9 mouse cellular contexts compared by ENCODE assay signal in genomic region chr1:91055744-91056143, GRCm38 (mm10). TPM values are rescaled to one million over a fixed set of nuclear protein-coding genes. Genes with fewer than 3 reads are reported as not detected.
DNase-seq lines count a peak whose midpoint lies in the region; ATAC-seq and TF ChIP-seq lines count a peak whose summit lies in the region.
"Had no signal": no experiment of that assay in that cellular context is flagged by ENCODE, and none has a peak within 500 bp of the region (broad histone marks: within the 10 kb centered on the region; RNA-seq: fewer than 3 reads in every experiment).

No protein-coding gene starts in this region.

- no peak for TF ChIP-seq EP300 in heart, postnatal 0 days (IDR thresholded peaks at IDR 0.05; ENCODE audit: low read depth)

- H3K9ac ChIP-seq in forebrain, embryonic 11.5 days (ENCODE audit: low read length), result 0 out of 2 replicates have a peak overlapping the region, but pooled peaks have one; percentile 8
- no peak overlapping the region for H3K9ac ChIP-seq in forebrain, embryonic 15.5 days (replicated peaks)
- no peak overlapping the region for H3K9ac ChIP-seq in liver, adult 2 months (ENCODE audit: low read depth, low read length)
- 0 out of 2 replicates have a peak overlapping the region, but pooled peaks have one; percentile 88 for H3K9ac ChIP-seq in heart, postnatal 0 days (replicated peaks; ENCODE audit: low read depth, low read length)

- no peaks in the 10 kb centered on the region for H3K9me3 ChIP-seq in forebrain, embryonic 11.5 days (ENCODE audit: control insufficient read depth, low read length)
- no peaks in the 10 kb centered on the region for H3K9me3 ChIP-seq in forebrain, embryonic 15.5 days
- H3K9me3 ChIP-seq in heart, postnatal 0 days (replicated peaks; ENCODE audit: control insufficient read depth, low read length), result no peaks in the 10 kb centered on the region

- peaks cover 5% of the 10 kb centered on the region for H3K27me3 ChIP-seq in forebrain, embryonic 11.5 days (ENCODE audit: control insufficient read depth, insufficient read depth, low read length)
- H3K27me3 ChIP-seq in forebrain, embryonic 15.5 days, result peaks cover 11% of the 10 kb centered on the region
- no peaks in the 10 kb centered on the region for H3K27me3 ChIP-seq in liver, adult 2 months (ENCODE audit: control insufficient read depth, insufficient read depth, low read length)
- H3K27me3 ChIP-seq in heart, postnatal 0 days (ENCODE audit: control insufficient read depth, insufficient read depth, low read length), result no peaks in the 10 kb centered on the region

- no peak for DNase-seq in forebrain, embryonic 11.5 days (ENCODE audit: low spot score)
- DNase-seq in liver, adult 2 months (ENCODE audit: extremely low read depth, low read depth, low spot score), result no peak
- DNase-seq in liver, result no peak
- no peak for DNase-seq in heart, postnatal 0 days (ENCODE audit: low spot score)
- DNase-seq in layer of hippocampus, adult 9-11 months, result no peak
- DNase-seq in B cell, adult 2 months, result no peak
- DNase-seq: cerebellum, adult 18-20 months had no signal

- WGBS in forebrain, embryonic 11.5 days, result 73% methylated on average over 9 of the region's 9 CpGs
- 68% methylated on average over 9 of the region's 9 CpGs for whole genome bisulfite sequencing in forebrain, embryonic 15.5 days
- WGBS in liver, adult 2 months, result 78% methylated on average over 9 of the region's 9 CpGs
- WGBS in heart, postnatal 0 days, result 28% methylated on average over 9 of the region's 9 CpGs

- no peak overlapping the region for H3K27ac ChIP-seq in forebrain, embryonic 11.5 days (ENCODE audit: low read depth, low read length)
- H3K27ac ChIP-seq in forebrain, embryonic 15.5 days (replicated peaks), result no peak overlapping the region
- peak overlapping the region; percentile 95 for H3K27ac ChIP-seq in liver, adult 2 months (replicated peaks; ENCODE audit: insufficient read depth, low read depth, low read length)
- peak overlapping the region; percentile 99 for H3K27ac ChIP-seq in heart, postnatal 0 days (ENCODE audit: low read depth)

- no peak for TF ChIP-seq POLR2A in liver, adult 2 months (IDR thresholded peaks at IDR 0.05; ENCODE audit: extremely low read depth, insufficient read depth, low read length)

- no peak overlapping the region for H3K4me2 ChIP-seq in forebrain, embryonic 11.5 days (ENCODE audit: low read depth, low read length, severe bottlenecking)
- no peak overlapping the region for H3K4me2 ChIP-seq in forebrain, embryonic 15.5 days (replicated peaks)
- H3K4me2 ChIP-seq in heart, postnatal 0 days (ENCODE audit: low read depth, low read length), result peak overlapping the region; percentile 83

- TF ChIP-seq CTCF in liver, adult 2 months (IDR thresholded peaks at IDR 0.05; ENCODE audit: low read depth, low read length), result no peak
- TF ChIP-seq CTCF in heart, postnatal 0 days (IDR thresholded peaks at IDR 0.05; ENCODE audit: low read depth), result no peak

- H3K36me3 ChIP-seq in forebrain, embryonic 11.5 days (ENCODE audit: control insufficient read depth, insufficient read depth, low read length), result no peaks in the 10 kb centered on the region
- no peaks in the 10 kb centered on the region for H3K36me3 ChIP-seq in forebrain, embryonic 15.5 days
- no peaks in the 10 kb centered on the region for H3K36me3 ChIP-seq in liver, adult 2 months (ENCODE audit: control insufficient read depth, insufficient read depth, low read length)
- no peaks in the 10 kb centered on the region for H3K36me3 ChIP-seq in heart, postnatal 0 days (replicated peaks; ENCODE audit: control insufficient read depth, insufficient read depth, low read length)

- no peak for ATAC-seq in forebrain, embryonic 11.5 days (replicated peaks; ENCODE audit: low FRiP score)
- ATAC-seq in forebrain, embryonic 15.5 days (replicated peaks), result no peak
- no peak for ATAC-seq in heart, postnatal 0 days (ENCODE audit: insufficient read depth, low read depth)
- ATAC-seq in monocyte, adult 5-6 weeks (replicated peaks; ENCODE audit: insufficient number of reproducible peaks, low FRiP score, low TSS enrichment, poor library complexity, severe bottlenecking), result 0 out of 2 replicates have a peak, but pooled peaks have one; percentile 4

- no peak overlapping the region for H3K4me3 ChIP-seq in forebrain, embryonic 11.5 days (ENCODE audit: low read depth, low read length)
- H3K4me3 ChIP-seq in forebrain, embryonic 15.5 days, result no peak overlapping the region
- H3K4me3 ChIP-seq in liver, adult 2 months (ENCODE audit: insufficient read depth, low read depth, low read length), result no peak overlapping the region
- H3K4me3 ChIP-seq in heart, postnatal 0 days (ENCODE audit: low read depth, low read length), result peak overlapping the region; percentile 69; the same call in 1 of the 2 replicates

- peaks cover 27% of the 10 kb centered on the region; the same call in 1 of the 2 replicates for H3K79me2 ChIP-seq in liver, adult 2 months (ENCODE audit: control insufficient read depth, insufficient read depth, low read length)

- H3K4me1 ChIP-seq in forebrain, embryonic 11.5 days (replicated peaks; ENCODE audit: control insufficient read depth, insufficient read depth, low read length), result peaks cover 3% of the 10 kb centered on the region; the same call in 1 of the 2 replicates
- peaks cover 19% of the 10 kb centered on the region for H3K4me1 ChIP-seq in forebrain, embryonic 15.5 days
- H3K4me1 ChIP-seq in liver, adult 2 months (ENCODE audit: control insufficient read depth, insufficient read depth, low read length), result peaks cover 38% of the 10 kb centered on the region
- peaks cover 72% of the 10 kb centered on the region for H3K4me1 ChIP-seq in heart, postnatal 0 days (ENCODE audit: control insufficient read depth, insufficient read depth)

RNA-seq across cellular contexts. Expression of gene Lrrfip1, which starts 57.2 kb away (rescaled TPM):
- polyA plus RNA-seq in forebrain, embryonic 11.5 days (2014; fragmentation: Nextera tagmentation; extraction: Ambion mirVana), result 21.4 and 22.1 TPM in 2 replicates
- 37.5 and 38.3 TPM in 2 replicates for polyA plus RNA-seq in forebrain, embryonic 15.5 days (2015; fragmentation: Nextera tagmentation; extraction: Ambion mirVana)
- 20.1 and 22.4 TPM in 2 replicates for total RNA-seq in liver, adult 2 months (2014; rRNA removed)
- polyA plus RNA-seq in liver, adult 2 months (2012; rRNA removed), result 3.4 and 4.8 TPM in 2 replicates
- 120 and 135 TPM in 2 replicates for total RNA-seq in heart, postnatal 0 days (2014; rRNA removed; ENCODE audit: low replicate concordance)
- 140 and 168 TPM in 2 replicates for polyA plus RNA-seq in heart, postnatal 0 days (2015; fragmentation: Nextera tagmentation; extraction: Ambion mirVana)
- total RNA-seq in monocyte, adult 5-6 weeks (2017), result 527 to 604 TPM (median 547 TPM) in 3 replicates

Comparison
In these comparisons a context has a peak if more than half of its experiments do, and no peak if none do; other contexts are left out.
1. H3K9ac ChIP-seq: peak in forebrain, embryonic 11.5 days (single experiment) and heart, postnatal 0 days (single experiment); none in forebrain, embryonic 15.5 days (single experiment) and liver, adult 2 months (single experiment).
2. H3K27ac ChIP-seq: peak in liver, adult 2 months (single experiment) and heart, postnatal 0 days (single experiment); none in forebrain, embryonic 11.5 days (single experiment) and forebrain, embryonic 15.5 days (single experiment).